Mouse (Mus musculus): ENCODE data around the gene U2surp. TPM values are rescaled to one million over a fixed set of nuclear protein-coding genes. Genes with fewer than 3 reads are reported as not detected.

Gene U2surp
- total and polyA plus RNA-seq, 3 experiments: 69.0 to 244 (median 72.1) TPM

DNA sequence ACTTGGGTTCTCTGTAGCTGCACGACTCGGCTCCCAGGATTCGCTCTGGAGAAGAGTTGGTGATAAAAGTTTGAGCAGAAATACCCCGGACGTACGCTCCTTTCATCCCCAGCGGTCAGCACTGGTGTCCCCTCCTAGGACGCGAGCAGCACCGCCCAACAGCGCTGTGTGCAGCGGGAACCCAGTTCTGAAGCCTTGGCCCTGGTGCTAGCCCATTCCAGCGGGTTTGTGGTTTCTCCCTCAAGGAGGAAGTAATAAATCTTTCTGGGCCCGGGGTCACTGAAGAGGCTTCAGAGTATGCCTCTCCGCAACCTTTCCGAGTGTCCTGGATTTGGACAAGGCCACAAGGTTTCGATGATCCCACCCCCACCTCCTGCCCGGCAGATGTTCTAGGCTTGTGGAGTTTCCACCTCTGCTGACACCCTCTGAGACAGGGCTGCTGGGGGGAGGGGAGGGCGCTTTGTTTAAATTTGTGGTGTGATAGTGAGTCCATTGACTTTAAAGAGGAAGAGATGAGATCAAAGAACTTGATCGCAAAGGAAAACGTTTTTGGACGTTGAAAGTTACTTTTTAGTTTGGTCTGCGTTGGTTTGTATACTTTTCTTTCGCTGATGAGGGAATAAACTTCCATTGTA is 104.1 kb downstream of the U2surp start:
- no peak overlapping the region for H3K9ac ChIP-seq (ENCODE audit: control insufficient read depth, low read depth, low read length, poor library complexity, severe bottlenecking)
- no peaks in the 10 kb centered on the region for H3K9me3 ChIP-seq (replicated peaks; ENCODE audit: insufficient read depth, low read length)
- no peaks in the 10 kb centered on the region for H3K36me3 ChIP-seq (ENCODE audit: control insufficient read depth in 1 of 2, insufficient read depth in 2 of 2, low read length in 2 of 2)
- H3K4me1 ChIP-seq (ENCODE audit: control insufficient read depth in 1 of 2, insufficient read depth in 2 of 2, low read length in 2 of 2): no peaks in the 10 kb centered on the region
- no peaks in the 10 kb centered on the region for H3K27me3 ChIP-seq (ENCODE audit: control insufficient read depth in 1 of 2, insufficient read depth in 2 of 2, low read length in 2 of 2)
- H3K27ac ChIP-seq (ENCODE audit: control insufficient read depth, low read depth, low read length): no peak overlapping the region
- no peak overlapping the region for H3K4me3 ChIP-seq (ENCODE audit: control insufficient read depth in 1 of 2, insufficient read depth in 1 of 2, low read depth in 2 of 2, low read length in 2 of 2)
- no peak for DNase-seq (ENCODE audit: low read depth, low spot score)
- no peak for TF ChIP-seq MXI1 (IDR thresholded peaks at IDR 0.05; ENCODE audit: low read depth, low read length)
- TF ChIP-seq NELFE (IDR thresholded peaks at IDR 0.05; ENCODE audit: low read depth, low read length): no peak
- no peak for TF ChIP-seq MYB (IDR thresholded peaks at IDR 0.05; ENCODE audit: low read depth, low read length)
- H3K79me2 ChIP-seq (ENCODE audit: control insufficient read depth, insufficient read depth, low read length, poor library complexity): no peaks in the 10 kb centered on the region

Other genes with a start within 250 kb of the U2surp start
- not detected in 2 replicates for gene Chst2, start 105.3 kb downstream of the U2surp start, total RNA-seq (2012; rRNA removed)
- gene Chst2, start 105.3 kb downstream of the U2surp start, polyA plus RNA-seq (2012; ENCODE audit: insufficient read depth in 1 of 2, insufficient read length in 2 of 2, low read depth in 1 of 2, low replicate concordance in 2 of 2, missing spikeins in 1 of 2): not detected
- gene Paqr9, start 47.7 kb upstream of the U2surp start, total RNA-seq (2012; rRNA removed): 13.4 and 18.0 TPM in 2 replicates
- gene Paqr9, start 47.7 kb upstream of the U2surp start, polyA plus RNA-seq (2012; ENCODE audit: insufficient read depth in 1 of 2, insufficient read length in 2 of 2, low read depth in 1 of 2, low replicate concordance in 2 of 2, missing spikeins in 1 of 2): 10 to 100 TPM; 24.8 to 46.0 TPM
- gene Pcolce2, start 125.6 kb upstream of the U2surp start, total RNA-seq (2012; rRNA removed): not detected in 2 replicates
- not detected for gene Pcolce2, start 125.6 kb upstream of the U2surp start, polyA plus RNA-seq (2012; ENCODE audit: insufficient read depth in 1 of 2, insufficient read length in 2 of 2, low read depth in 1 of 2, low replicate concordance in 2 of 2, missing spikeins in 1 of 2)
- 0.10 and 0.15 TPM in 2 replicates for gene Trpc1, start 238.4 kb upstream of the U2surp start, total RNA-seq (2012; rRNA removed)
- under 1 TPM in 1 of 2 experiments, not detected in 1; 0.50 TPM for gene Trpc1, start 238.4 kb upstream of the U2surp start, polyA plus RNA-seq (2012; ENCODE audit: insufficient read depth in 1 of 2, insufficient read length in 2 of 2, low read depth in 1 of 2, low replicate concordance in 2 of 2, missing spikeins in 1 of 2)